Mouse (Mus musculus) intestine, postnatal 0 days (tissue): ENCODE results near the gene Ppp4r3a. TPM values are rescaled to one million over a fixed set of nuclear protein-coding genes. Genes with fewer than 3 reads are reported as not detected.
"Not testable (repeated sequence)": the region's sequence is repeated elsewhere in the genome, so short reads cannot be mapped to it uniquely, and the experiment has no call there.

Experiments used
- ATAC-seq: fragments of 200-750 bp; cut with Nextera tagmentation; 2 replicates; pipeline ENCODE4 v1.8.0; 2017; ENCODE audit warnings: mild to moderate bottlenecking, moderate TSS enrichment, moderate library complexity
- H3K27ac ChIP-seq: fragments of 300-500 bp; sonication (generic); 2 replicates; pipeline ENCODE4 v1.5.1; 2014; ENCODE audit warnings: mild to moderate bottlenecking, low read depth, low read length, moderate library complexity
- H3K27me3 ChIP-seq: fragments of 300-500 bp; sonication (generic); replicated peaks from 2 replicates; pipeline ENCODE4 v1.6.1; 2014; ENCODE audit warnings: low read length, mixed read lengths; ENCODE audit not compliant: control insufficient read depth, insufficient read depth
- H3K36me3 ChIP-seq: fragments of 300-500 bp; sonication (generic); 2 replicates; pipeline ENCODE4 v1.6.1; 2014; ENCODE audit warnings: mild to moderate bottlenecking, moderate library complexity; ENCODE audit not compliant: control insufficient read depth, insufficient read depth
- H3K4me1 ChIP-seq: fragments of 300-500 bp; sonication (generic); replicated peaks from 2 replicates; pipeline ENCODE4 v1.6.1; 2014; ENCODE audit warnings: antibody characterized with exemption, low read length, mixed read lengths; ENCODE audit not compliant: control insufficient read depth, insufficient read depth
- H3K4me2 ChIP-seq: fragments of 300-500 bp; sonication (generic); replicated peaks from 2 replicates; pipeline ENCODE4 v1.6.1; 2014; ENCODE audit warnings: low read depth, mild to moderate bottlenecking, moderate library complexity
- H3K4me3 ChIP-seq: fragments of 300-500 bp; sonication (generic); 2 replicates; pipeline ENCODE4 v1.5.1; 2014; ENCODE audit warnings: low read depth, low read length
- H3K9ac ChIP-seq: fragments of 300-500 bp; sonication (generic); 2 replicates; pipeline ENCODE4 v1.6.1; 2014; ENCODE audit warnings: mild to moderate bottlenecking, low read depth, low read length
- H3K9me3 ChIP-seq: fragments of 300-500 bp; sonication (generic); 2 replicates; pipeline ENCODE4 v1.6.1; 2016; ENCODE audit warnings: mixed run types; ENCODE audit not compliant: control insufficient read depth
- CTCF ChIP-seq: sonication (generic); IDR thresholded peaks from 2 replicates; pipeline ENCODE4 v1.5.1; 2016; ENCODE audit warnings: low read depth, mild to moderate bottlenecking, control low read depth, antibody characterized with exemption, moderate library complexity
- WGBS: fragments of 180-500 bp; shearing (Covaris S2); extraction: QIAGEN DNeasy Blood & Tissue Kit; methylation state at CpG from one replicate; pipeline ENCODE4 v1.1.7; 2014; 5-methylcytosine and 5-hydroxymethylcytosine counted together
- polyA plus RNA-seq: library from polyadenylated mRNA; unstranded; fragments of >200 nt; fragmentation: Nextera tagmentation; extraction: Ambion mirVana; gene quantifications from 2 replicates; pipeline ENCODE4 v1.2.1, GENCODE M21; 2015

Gene Ppp4r3a
- polyA plus RNA-seq, 1 experiment from 2014 or later, result 18.4 TPM

DNA sequence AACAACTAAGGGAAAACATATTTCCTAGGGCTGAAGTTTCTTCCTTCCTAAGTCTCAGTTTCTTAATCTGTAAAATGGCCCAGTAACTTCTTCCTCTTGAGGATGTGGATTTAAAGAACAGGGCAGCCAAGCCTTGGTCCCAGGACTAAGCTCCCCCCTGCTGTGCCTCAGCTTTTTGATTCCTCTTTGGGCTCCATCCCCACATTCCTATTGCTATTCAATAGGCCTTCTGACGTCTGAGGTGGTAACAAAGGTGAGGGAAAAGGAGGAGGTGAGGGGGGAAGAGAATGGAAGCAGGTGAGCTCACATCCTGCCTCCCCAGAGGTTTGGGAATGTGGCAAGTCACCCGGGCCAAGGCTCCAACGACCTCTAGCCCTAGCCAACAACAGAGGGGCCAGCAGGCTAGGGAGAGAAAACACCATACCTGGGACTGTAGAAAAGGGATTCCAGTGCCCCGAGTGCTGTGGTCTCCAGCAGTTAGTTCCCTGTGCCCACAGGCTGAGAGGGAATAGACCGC, 67.0 kb downstream of the Ppp4r3a start:
- H3K4me2 ChIP-seq, result 0 out of 2 replicates have a peak overlapping the region, but pooled peaks have one; percentile 6

DNA sequence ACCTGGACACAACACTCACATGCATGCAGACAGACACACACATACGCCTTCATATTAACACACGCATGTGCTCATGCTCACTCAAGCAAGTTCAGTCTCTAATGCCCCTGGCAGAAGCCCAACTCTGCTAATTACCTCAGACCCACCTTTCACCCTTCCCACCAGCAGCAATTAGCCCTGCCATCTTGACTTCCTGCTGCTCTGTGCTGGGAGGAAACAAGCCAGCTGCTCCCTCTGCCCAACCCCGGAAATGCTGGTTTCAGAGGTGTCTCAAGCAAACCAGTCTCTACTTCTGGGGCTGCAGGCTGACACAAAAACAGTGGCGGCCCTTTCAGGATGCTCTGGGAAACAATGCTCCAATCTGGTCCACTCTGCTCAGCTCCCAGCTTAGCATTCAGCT, 67.6 kb downstream of the Ppp4r3a start:
- 25% methylated on average over 4 of the region's 4 CpGs for WGBS

More for the DNA sequence above, 67.0 kb downstream of the Ppp4r3a start:
- Histone ChIP-seq H3K4me1 (peaks cover 29% of the 10 kb centered on the region), H3K27ac (peak overlapping the region; percentile 66), H3K36me3 (0 out of 2 replicates have a peak, but pooled peaks cover under 1% of the 10 kb centered on the region), H3K27me3 (no peaks in the 10 kb centered on the region), H3K9me3 (no peaks in the 10 kb centered on the region), H3K9ac (no peak overlapping the region), H3K4me3 (no peak overlapping the region)
- ATAC-seq, result no peak
- WGBS, result 46% methylated on average over 5 of the region's 5 CpGs
- no peak for TF ChIP-seq CTCF

DNA sequence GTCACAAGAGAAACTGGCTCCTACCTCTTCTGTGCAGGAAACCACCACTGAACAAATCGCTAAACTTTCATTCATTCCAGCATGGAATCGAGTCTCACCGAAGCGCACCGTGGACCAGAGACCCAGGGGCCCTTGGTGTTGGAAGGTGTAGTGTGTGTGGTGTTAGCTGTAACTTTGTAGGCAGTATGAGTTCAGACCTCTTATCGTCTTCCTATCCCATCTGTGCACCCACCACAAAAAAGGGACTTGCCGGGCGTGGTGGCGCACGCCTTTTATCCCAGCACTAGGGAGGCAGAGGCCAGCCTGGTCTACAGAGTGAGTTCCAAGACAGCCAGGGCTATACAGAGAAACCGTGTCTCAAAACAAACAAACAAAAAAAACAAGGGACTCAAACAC, 68.3 kb downstream of the Ppp4r3a start:
- no peak overlapping the region for H3K4me3 ChIP-seq
- H3K36me3 ChIP-seq, result no peaks in the 10 kb centered on the region
- peak overlapping the region; percentile 21; the same call in 1 of the 2 replicates for H3K4me2 ChIP-seq
- H3K9me3 ChIP-seq, result no peaks in the 10 kb centered on the region
- H3K27me3 ChIP-seq, result no peaks in the 10 kb centered on the region
- no peak overlapping the region for H3K9ac ChIP-seq
- WGBS, result 57% methylated on average over 11 of the region's 11 CpGs
- H3K4me1 ChIP-seq, result peaks cover 29% of the 10 kb centered on the region
- ATAC-seq, result no peak
- peak overlapping the region; percentile 58 for H3K27ac ChIP-seq
- no peak for TF ChIP-seq CTCF

More for the DNA sequence above, 67.6 kb downstream of the Ppp4r3a start:
- Histone ChIP-seq H3K9me3 (no peaks in the 10 kb centered on the region), H3K27ac (peak overlapping the region; percentile 66; the same call in 1 of the 2 replicates), H3K9ac (no peak overlapping the region), H3K36me3 (no peaks in the 10 kb centered on the region), H3K27me3 (no peaks in the 10 kb centered on the region), H3K4me2 (0 out of 2 replicates have a peak overlapping the region, but pooled peaks have one; percentile 21), H3K4me3 (no peak overlapping the region), H3K4me1 (peaks cover 29% of the 10 kb centered on the region)
- ATAC-seq, result peak; percentile 50
- no peak for TF ChIP-seq CTCF

DNA sequence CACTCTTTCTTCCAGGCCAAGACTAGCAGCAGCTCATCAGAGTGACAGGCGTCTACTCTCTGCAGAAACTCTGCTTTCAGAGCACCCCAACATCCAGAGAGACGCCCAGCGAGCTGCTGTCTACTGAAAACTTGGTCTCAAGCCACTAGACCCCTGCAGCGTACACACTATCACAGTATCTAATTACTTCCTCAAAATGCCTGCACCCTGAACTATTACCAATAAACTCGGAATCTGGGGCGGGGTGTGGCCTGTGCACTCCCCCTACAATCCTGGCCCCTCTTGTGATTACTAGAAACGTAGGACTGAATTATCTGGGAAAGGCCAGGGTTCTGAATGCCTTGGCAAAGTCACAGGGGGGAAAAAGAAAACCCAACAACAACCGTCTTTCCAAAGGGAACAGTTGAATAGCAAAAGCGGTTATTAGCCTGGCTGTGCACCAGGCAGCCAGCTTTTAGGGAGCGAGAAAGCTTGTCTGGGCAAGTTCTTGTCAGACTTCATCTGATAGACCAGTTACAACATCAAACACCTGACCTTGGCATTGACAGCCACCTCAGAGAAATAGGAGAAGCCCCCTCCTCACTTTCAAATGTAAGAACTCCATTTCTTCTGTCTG, 68.8 kb downstream of the Ppp4r3a start:
- Histone ChIP-seq H3K4me3 (no peak overlapping the region), H3K27ac (peak overlapping the region; percentile 58), H3K27me3 (no peaks in the 10 kb centered on the region), H3K36me3 (no peaks in the 10 kb centered on the region), H3K4me2 (peak overlapping the region; percentile 21; the same call in 1 of the 2 replicates), H3K9ac (no peak overlapping the region), H3K4me1 (peaks cover 29% of the 10 kb centered on the region), H3K9me3 (no peaks in the 10 kb centered on the region)
- TF ChIP-seq CTCF, result no peak
- WGBS, result 43% methylated on average over 10 of the region's 10 CpGs
- ATAC-seq, result peak; percentile 34; the same call in 1 of the 2 replicates

DNA sequence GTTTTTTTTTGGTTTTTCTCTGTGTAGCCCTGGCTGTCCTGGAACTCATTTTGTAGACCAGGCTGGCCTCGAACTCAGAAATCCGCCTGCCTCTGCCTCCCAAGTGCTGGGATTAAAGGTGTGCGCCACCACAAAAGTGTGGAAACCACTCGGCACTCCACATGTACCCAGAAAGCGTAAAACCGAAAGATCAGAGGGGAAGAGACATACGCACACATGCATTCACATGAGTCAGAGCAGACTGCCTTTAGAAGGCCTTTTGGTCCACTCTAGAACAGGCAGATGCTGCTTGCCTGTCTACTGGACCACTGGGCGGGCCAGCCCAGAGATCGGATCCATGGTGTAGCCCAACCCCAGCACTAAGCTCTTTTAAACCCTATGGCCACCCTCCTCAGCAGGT, 69.8 kb downstream of the Ppp4r3a start:
- H3K27ac ChIP-seq, H3K36me3 ChIP-seq, H3K9ac ChIP-seq, H3K4me2 ChIP-seq, H3K9me3 ChIP-seq, ATAC-seq, H3K4me3 ChIP-seq, H3K27me3 ChIP-seq: not testable (repeated sequence)
- 78% methylated on average over 9 of the region's 9 CpGs for WGBS
- H3K4me1 ChIP-seq, result peaks cover 30% of the 10 kb centered on the region

DNA sequence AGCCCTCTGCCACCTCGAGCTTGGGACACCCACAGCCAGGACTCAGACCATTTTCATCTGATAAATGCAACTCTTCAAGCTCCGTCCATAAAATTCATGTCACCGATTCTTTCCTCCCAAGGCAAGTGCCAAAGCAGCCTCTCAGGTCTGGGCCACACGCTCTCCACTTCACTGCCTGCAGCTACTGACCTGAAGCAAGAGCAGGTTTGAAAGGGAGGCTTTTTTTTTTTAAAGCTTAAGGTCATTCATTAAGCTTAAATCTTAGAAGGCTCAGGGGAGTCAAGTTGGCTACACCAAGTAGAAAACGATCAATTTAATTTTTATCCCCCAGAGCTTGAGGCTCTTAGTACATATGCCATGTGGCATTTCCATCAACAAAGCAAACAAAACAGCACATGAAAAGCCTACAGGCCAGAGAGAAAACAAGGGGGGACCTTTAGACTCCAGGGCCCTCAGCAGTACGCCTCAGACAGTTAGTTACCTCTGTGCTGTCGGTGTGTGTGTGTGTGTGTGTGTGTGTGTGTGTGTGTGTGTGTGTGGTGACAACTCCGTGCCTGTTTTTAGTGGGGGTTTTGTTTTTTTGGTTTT, 70.3 kb downstream of the Ppp4r3a start:
- Histone ChIP-seq H3K4me1 (peaks cover 31% of the 10 kb centered on the region), H3K36me3 (no peaks in the 10 kb centered on the region), H3K27ac (peak overlapping the region; percentile 50; the same call in 1 of the 2 replicates), H3K27me3 (no peaks in the 10 kb centered on the region), H3K9me3 (no peaks in the 10 kb centered on the region), H3K9ac (no peak overlapping the region), H3K4me2 (no peak overlapping the region), H3K4me3 (no peak overlapping the region)
- no peak for ATAC-seq
- TF ChIP-seq CTCF, result no peak
- 40% methylated on average over 8 of the region's 8 CpGs for WGBS
